Mouse (Mus musculus) MEL-GATA-1-ER (cell line): ENCODE data around the gene Lst1.
A peak's percentile ranks its signal among the peaks of the same experiment; 100 is the strongest.

Experiments
- DNase-seq: peaks from one replicate; pipeline ENCODE4 v3.0.0-alpha.2; 2012; ENCODE audit warnings: low read depth; ENCODE audit errors: extremely low read depth

Lst1 gene

DNA sequence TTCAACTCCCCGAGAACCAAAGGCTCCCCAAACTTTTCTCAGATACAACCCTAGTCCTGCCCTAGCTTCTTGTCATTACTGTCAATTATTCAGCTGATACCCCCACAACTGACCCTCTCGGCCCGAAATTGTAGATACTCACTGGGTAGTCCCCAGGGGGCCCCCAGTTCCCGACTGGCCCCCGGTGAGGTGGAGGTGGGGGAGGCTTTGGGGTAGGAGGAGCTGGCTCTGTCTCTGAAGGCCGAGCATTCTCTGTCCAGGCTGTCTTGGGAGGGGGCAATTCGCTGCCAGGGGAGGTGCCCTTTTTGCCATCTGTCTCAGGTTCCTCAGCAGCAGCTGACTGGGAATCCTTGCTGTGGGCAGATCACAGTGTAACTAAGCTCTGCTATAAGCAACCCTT lies 28.6 kb downstream of the Lst1 start:
- no peak for DNase-seq

DNA sequence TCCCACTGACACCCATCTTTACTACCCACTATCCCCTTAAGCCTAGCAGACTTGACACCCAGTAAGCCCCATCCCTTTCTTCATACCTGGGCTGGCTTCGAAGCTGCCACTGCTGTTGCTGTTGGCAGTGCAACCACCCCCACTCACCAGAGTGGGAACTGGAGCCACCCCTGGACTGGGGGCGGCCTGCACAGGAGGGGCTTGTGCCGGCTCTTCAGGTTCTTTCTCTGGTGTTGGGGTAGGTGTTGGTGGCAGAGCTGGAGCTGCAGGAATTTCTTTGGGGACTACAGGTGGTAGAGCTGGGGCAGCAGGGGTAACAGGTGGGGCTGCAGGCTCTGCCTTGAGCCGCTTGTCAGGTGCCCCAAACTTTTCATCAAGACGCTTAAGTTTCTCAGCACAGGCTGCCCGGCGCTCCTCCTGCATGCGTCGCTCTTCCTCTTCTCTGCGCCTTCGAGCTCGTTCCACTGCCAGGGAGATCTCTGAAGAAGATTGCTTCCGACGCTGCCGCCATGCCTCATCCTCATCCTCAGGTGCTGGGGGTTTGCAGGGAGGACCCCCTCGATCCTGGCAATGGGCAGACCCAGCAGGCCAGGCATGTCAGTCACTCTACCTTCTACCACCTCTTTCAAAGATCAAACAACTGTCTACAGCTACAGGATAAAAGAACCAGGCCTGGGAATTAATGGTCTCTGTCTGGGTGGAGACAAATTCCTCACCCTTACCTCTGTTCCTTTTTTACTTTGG lies 29.2 kb downstream of the Lst1 start:
- DNase-seq, result no peak

DNA sequence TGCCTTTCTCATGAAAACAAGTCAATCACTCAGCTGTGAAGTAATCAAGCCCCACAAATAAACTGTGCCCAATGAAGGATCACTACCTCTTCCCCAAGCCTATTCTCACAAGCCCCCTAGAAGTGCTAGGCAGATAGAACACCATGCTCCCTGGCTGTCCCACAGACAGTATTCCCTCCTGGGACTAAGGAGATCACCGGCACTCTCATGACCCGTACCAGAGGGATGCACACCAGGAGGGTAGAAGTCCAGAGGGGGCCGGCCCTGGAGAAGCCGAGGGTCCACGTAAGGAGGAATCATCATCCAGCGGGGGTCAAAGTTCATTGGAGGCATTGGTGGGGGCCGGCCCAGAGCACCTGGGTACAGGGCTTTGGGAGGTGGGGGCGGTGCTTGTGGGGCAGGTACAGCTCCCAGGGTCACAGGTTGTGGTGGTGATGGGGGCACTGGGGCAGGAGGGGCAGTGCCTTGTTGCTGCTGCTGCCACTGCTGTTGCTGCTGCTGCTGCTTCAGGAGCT lies 30.5 kb downstream of the Lst1 start:
- DNase-seq, result no peak

DNA sequence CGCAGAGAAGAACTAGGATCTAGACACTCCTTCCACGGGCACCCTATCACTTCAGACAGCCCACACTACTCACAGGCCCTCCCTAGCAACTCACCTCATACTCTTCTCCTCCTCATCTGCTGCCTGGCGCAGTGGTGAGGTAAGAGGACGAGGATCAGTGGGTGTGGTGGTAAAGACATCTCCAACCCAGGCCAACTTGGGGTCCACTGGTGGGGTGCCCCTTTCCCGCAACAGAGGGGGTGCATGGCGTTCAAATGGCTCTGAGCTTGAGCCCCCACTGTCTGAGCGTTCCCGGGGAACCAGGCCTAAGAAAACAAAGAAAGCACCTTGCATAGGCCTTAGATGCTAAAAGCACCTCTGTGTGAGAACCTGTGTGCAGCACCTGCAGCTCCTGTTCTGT lies 31.0 kb downstream of the Lst1 start:
- DNase-seq, result no peak

DNA sequence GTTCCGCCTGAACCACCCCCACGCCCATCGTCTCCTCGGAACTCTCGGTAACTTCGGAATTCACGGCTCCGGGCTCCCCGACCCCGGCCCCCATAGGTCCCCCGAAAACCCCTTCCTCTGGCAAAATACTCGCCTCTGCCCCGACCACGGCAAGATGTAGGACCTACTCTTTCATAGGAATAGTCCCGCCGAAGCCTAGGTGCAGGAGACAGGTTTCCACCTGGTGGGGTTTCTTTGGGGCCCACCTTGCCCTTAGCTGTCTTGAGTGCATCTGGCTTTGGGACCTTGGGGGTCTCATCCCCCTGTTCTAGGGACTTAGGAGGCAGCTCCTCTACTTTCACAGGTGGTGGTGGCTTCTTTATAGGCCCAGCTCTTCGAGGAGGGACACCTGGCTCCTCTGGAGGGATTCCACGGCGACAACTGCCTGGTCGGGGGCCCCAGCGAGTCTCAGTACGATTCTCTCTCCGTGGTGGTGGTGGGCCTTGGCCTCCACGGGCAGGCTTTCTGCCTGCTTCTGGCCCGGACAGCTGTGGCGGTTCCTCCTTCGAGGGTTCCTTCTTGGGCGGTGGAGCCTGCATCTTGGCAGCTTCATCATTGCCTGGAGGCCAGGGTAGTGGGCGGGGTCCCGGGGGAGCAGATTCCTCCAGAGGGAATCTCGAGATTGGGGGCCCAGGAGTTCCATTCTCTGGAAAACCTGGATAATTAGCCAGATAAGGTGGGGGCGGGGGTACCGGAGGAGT lies 31.6 kb downstream of the Lst1 start:
- DNase-seq, result no peak

DNA sequence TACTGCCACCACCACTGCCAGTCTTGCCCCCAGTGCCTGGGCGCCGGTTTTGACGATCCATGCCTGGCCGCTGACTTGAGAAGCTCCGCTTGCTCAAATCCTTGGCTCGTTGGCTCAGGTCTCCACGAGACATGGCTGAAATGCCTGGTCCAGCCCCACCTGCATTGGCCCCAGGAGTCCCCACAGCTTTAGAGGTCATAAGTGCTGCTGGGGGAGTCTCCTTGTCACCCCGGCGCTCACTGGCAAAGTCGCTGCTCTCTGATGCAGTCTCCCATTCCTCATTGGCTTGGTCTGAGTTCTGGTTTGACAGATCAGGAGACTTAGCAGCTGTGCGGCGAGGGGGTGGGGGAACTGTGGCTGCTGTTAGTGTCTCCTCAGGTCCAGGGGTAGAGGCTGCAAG lies 32.8 kb downstream of the Lst1 start:
- DNase-seq, result no peak

DNA sequence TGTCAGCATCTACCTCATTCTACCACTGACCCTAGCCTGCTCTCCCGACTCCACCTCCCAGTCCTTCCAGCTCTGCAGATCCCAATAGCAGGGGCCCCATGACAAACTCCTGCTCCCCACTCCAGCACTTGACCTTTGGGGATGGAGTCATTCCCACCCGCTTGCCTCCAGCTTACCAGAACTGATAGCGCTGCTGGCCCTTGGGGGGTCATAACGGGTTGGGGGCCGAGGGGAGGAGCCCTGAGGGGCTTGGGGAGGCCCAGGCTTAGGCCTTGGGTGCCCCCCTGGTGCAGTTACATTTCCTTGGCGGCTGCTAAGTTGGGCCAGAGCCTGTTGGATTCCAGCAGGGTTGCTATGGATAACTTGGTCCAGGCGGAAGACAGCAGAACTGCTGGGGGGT lies 33.6 kb downstream of the Lst1 start:
- no peak for DNase-seq

DNA sequence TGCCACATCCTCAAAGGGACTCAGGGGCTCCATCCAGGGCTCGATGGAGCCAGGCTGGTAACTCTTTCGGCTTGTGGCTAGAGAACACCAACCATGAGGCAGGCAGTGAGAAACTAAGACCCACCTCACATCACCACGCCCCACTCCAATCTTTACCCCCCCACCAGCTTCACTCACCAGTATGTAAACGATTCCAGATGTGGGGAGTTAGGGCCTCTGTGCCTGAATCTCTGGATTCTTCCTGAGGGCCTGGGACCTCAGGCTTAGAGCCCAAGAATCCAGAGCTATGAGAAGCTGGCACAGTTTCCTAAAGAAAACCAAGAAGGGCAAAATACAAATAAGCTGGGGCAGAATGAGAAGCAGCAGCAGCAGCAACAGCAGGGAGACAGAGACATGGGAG lies 34.3 kb downstream of the Lst1 start:
- no peak for DNase-seq

DNA sequence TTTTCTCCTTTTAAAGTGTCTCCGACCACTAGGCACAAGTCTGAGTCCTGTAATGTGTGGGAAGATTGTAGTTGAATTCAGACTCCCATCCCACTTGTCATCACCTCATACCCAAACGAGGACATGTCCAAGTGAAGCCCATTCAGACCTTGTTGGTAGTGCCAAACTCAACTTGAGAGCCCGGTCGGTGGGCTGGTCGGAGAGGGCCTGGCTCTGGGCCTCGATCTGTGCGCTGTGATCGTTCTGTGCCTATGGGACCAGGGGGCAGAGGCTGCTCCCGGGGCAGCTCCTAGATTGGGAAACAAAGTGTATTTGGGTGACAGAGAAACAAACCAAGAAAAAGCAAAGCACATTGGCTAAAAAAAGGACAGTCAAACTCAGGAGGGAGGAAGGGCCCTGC lies 35.2 kb downstream of the Lst1 start:
- no peak for DNase-seq

DNA sequence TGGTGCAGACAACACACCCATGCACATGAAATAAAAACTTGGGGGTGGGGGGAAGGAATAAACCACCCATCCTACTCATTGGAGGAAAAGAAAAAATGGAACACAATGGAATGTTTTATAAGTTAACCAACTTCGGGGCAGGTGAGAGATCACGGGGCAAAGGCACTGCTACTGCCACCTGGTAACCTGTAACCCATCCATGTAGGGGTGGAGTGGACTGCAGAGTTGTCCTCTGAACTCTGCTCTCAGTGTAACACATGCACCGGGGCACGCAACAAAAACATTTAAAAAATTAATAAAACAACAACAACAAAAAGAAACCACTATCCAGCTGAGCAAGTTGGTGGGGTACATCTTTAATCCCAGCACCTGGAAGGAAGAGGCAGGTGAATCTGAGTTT lies 36.1 kb downstream of the Lst1 start:
- no peak for DNase-seq

DNA sequence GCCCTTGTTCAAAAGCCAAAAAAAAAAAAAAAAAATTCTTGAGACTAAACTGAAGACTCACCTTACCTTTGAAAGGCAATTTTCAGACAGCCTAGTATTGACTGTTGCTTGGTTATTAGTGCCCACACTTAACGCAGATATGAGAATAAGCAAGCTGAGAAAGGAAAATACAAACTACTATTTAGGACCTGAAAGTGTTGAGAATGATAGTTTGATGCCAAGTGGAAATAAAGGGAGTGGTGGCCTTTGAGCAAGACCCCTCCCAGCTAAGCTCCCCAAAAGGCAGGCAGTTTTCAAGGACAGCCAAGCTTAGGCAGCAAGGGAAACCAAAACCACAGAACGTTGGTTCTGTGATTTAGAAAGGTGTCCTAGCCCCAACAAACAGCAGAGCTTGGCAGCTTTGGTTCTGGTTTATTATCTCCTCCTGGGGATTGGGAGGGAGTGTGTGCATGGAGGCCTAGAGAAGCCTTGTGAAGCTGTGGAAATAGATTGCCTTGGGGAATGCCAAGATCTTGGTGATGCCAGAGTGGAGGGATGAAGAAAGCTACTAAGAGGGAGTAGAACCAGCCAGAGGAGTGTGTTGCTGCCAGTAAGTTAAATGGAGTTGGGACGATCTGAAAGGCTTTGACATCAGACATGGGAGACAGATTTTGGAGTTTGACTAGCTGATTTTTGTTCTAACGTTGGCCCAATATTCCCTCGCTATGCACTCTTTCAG lies 40.2 kb downstream of the Lst1 start:
- no peak for DNase-seq

DNA sequence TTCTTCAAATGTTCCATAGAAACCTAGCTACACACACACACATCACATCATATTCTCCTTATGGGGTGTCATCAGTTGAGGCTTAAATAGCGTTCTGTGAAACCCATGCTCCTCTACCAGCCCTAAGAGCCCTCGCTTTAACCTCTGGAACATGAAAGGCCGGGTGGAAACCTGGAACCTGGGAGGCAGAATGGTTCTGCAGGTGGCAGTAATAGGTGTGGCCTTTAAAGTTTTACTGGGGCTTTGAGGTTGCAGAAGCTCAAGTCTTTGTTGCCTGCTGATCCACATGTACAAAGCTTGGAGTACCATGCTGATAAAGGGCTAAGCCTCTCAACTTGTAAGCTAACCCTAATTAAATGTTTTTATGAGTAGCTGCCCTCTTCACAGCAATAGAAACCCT lies 40.9 kb downstream of the Lst1 start:
- DNase-seq, result no peak

DNA sequence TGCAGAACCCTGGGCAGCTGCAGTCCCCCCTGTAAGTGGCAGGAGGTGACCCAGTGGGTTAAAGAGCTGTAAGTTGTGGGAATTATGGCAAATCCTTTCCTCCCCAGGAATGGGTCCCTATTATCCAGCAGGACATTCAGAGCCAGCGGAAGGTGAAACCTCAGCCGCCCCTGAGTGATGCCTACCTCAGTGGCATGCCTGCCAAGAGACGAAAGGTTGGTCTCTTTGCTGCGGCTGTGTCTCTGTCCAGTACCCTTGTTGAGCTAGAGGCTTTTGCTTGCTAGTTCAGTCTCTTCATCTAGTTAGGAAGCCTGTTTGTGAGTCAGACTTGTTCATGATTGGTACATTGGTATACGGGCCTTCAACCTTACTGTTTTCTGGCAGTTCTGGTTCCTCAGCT lies 42.1 kb downstream of the Lst1 start:
- no peak for DNase-seq

DNA sequence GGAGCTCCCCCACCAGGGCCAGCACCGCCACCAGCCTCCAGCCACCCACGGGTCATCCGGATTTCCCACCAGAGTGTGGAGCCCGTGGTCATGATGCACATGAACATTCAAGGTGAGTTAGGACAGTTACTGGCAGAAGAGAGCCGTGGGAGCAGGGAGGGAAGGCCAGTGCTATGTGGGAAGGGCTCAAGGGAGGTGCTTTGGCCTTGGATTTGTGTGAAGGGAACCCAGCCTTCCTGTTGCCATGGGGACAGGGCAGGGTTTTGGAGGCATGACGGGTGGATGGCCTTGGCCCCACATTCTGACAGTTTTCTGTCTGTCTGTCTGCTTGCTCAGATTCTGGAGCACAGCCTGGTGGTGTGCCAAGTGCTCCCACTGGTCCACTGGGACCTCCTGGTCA lies 46.3 kb downstream of the Lst1 start:
- DNase-seq, result no peak

DNA sequence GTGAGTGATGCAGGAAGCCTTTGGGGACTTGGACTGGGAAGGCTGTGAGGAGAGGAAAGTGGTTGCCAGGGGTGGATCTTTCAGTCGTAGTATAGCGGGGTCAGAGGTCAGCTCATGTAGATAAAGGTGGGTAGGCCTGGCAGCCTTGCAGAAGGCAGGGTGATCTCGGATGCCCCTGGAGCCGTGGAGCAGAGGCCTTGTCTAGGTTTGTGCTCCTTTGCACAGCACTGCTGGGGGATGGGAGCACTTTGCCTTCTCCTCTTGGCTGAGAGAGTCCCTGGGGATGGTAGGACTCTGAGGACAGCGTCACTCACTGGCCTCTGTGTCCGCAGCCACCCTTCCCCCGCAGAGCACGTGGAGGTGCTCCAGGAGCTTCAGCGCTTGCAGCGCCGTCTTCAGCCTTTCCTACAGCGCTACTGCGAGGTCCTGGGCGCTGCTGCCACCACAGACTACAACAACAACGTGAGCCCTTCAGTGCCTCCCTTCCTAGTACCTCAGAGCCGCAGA lies 47.7 kb downstream of the Lst1 start:
- DNase-seq, result no peak

DNA sequence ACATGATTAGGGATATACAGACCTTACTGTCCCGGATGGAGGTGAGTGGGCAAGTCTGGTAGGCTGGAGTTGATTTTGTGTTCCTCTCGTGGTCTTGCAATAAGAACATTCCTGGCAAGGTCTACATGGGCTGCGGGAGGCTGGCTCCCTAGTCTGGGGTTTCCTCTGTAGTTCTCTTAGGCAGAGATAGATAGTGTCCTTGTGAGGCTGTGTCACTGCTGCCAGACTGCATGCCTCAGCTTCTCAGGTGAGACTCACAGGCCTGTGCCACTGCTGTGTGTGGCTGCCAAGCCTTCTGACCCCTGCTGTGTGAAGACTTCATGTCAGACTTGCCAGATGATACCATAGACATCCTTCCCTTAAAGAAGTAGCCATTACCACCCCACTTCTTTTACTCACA lies 49.0 kb downstream of the Lst1 start:
- DNase-seq, result no peak

DNA sequence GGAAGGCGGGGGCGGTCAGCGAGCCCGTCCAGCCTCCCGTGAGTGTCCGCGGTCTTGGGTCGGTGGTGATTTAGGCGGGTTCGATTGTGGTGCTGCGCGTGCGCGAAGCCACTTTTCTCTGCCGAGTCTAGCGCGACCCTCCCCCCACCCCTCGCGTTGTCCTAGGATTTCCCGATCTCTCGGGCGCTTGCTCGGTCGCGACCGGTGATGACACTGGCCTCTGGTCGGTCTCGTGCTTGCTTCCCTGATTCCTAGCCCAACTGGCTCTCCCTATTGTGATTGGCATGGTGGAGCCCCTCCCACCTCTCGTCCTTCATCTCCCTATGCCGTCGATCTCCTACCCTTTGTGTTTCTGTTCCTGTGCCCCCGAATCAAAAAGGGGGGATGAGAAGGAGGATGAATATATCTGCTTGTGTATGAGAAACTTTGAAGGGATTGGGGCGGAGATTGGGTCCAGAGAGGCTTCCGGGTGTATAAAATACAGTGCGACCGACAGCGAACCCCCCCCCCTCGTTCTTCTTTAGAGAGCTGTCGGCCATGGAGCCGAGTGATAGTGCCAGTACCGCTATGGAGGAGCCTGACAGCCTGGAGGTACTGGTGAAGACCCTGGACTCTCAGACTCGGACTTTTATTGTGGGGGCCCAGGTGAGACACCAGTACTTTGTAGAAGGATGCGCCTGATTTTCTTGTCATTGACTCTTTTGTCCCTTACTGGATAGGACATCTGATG lies 52.5 kb downstream of the Lst1 start:
- peak; percentile 27 for DNase-seq
